Mouse (Mus musculus) midbrain, embryonic 11.5 days (tissue): ENCODE measurements at regions not wholly inside any gene's neighbourhood (a gene's known extent, or its start where the extent isn't known, plus 50 kb on each side); places are given as distances from the start of the nearest gene placed in this dataset. TPM values are rescaled to one million over a fixed set of nuclear protein-coding genes. Genes with fewer than 3 reads are reported as not detected.

Source experiments
- ATAC-seq: fragments of 200-750 bp; cut with Nextera tagmentation; 2 replicates; pipeline ENCODE4 v1.8.0; 2017; ENCODE audit warnings: moderate TSS enrichment, moderate library complexity; ENCODE audit not compliant: low FRiP score
- DNase-seq: peaks from one replicate; pipeline ENCODE4 v3.0.0; 2015; ENCODE audit warnings: low spot score; ENCODE audit errors: missing footprints
- H3K27ac ChIP-seq: fragments of 300-500 bp; sonication (generic); 2 replicates; pipeline ENCODE4 v1.5.1; 2014; ENCODE audit warnings: low read depth, low read length
- H3K27me3 ChIP-seq: fragments of 300-500 bp; sonication (generic); 2 replicates; pipeline ENCODE4 v1.6.1; 2014; ENCODE audit warnings: mild to moderate bottlenecking, low read length, moderate library complexity, mixed read lengths; ENCODE audit not compliant: control insufficient read depth, insufficient read depth
- H3K36me3 ChIP-seq: fragments of 300-500 bp; sonication (generic); 2 replicates; pipeline ENCODE4 v1.6.1; 2014; ENCODE audit warnings: mild to moderate bottlenecking, low read length, moderate library complexity, mixed read lengths; ENCODE audit not compliant: control insufficient read depth, insufficient read depth
- H3K4me1 ChIP-seq: fragments of 300-500 bp; sonication (generic); 2 replicates; pipeline ENCODE4 v1.6.1; 2014; ENCODE audit warnings: low read length; ENCODE audit not compliant: control insufficient read depth, insufficient read depth
- H3K4me2 ChIP-seq: fragments of 300-500 bp; sonication (generic); 2 replicates; pipeline ENCODE4 v1.6.1; 2014; ENCODE audit warnings: mild to moderate bottlenecking, moderate library complexity
- H3K4me3 ChIP-seq: fragments of 300-500 bp; sonication (generic); 2 replicates; pipeline ENCODE4 v1.5.1; 2014; ENCODE audit warnings: low read depth, low read length
- H3K9ac ChIP-seq: fragments of 300-500 bp; sonication (generic); 2 replicates; pipeline ENCODE4 v1.6.1; 2014; ENCODE audit warnings: low read length
- H3K9me3 ChIP-seq: fragments of 300-500 bp; sonication (generic); 2 replicates; pipeline ENCODE4 v1.6.1; 2016; ENCODE audit warnings: low read length; ENCODE audit not compliant: control insufficient read depth
- WGBS: fragments of 180-500 bp; shearing (Covaris S2); extraction: QIAGEN DNeasy Blood & Tissue Kit; methylation state at CpG from one replicate; pipeline ENCODE4 v1.1.7; 2014; 5-methylcytosine and 5-hydroxymethylcytosine counted together
- microRNA-seq: library from miRNA; unstranded; fragments of <30 nt; microRNA quantifications from one replicate; pipeline ENCODE4, GENCODE M21; 2017

DNA sequence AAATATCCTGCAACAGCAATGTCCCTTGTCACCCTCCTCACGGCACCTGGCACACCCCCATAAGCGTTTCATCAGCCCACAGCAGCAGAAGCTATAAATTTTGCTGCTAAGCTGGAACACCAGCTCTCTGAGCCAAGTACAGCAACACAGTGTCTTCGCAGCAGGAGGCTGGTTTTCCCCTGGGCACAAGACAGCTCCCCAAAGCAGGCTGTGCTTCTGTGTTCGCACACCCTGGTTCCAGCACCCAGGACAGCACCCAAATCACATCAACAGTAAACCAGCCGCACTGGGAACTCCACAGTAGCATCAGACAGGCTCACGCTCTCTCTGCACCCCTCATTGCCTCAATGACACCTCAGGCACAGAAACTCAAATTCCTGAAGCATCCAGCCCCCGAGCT is 64.8 kb upstream of the Smim23 start:
- H3K9ac ChIP-seq, result no peak overlapping the region
- H3K9me3 ChIP-seq, result no peaks in the 10 kb centered on the region
- no peak for DNase-seq
- no peak overlapping the region for H3K27ac ChIP-seq
- no peaks in the 10 kb centered on the region for H3K36me3 ChIP-seq
- 39% methylated on average over 7 of the region's 7 CpGs for WGBS
- H3K4me1 ChIP-seq, result no peaks in the 10 kb centered on the region
- no peak overlapping the region for H3K4me3 ChIP-seq
- no peak overlapping the region for H3K4me2 ChIP-seq
- H3K27me3 ChIP-seq, result no peaks in the 10 kb centered on the region
- ATAC-seq, result no peak

DNA sequence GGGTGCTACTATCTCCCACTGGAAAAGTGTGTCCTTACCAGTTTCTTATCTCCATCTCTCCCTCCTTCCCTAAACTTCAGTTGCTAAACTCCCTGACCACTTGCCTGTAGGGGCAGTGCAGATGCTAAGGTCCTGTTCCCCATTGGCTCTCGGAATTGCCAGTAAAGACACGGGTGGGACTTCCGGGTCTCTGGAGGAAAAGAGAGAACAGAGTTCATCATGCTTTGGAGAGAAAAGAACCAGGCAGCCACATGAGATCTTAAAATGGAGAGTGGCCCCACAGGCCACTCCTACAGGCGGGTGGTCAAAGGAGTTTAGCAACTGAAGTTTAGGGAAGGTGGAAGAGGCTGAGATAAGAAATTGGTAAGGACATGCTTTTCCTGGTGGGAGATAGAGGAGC is 60.3 kb upstream of the Smim23 start:
- no peaks in the 10 kb centered on the region for H3K4me1 ChIP-seq
- H3K27ac ChIP-seq, result no peak overlapping the region
- H3K9ac ChIP-seq, result no peak overlapping the region
- H3K4me2 ChIP-seq, result no peak overlapping the region
- no peaks in the 10 kb centered on the region for H3K27me3 ChIP-seq
- WGBS, result 76% methylated on average over 4 of the region's 4 CpGs
- no peak for ATAC-seq
- H3K9me3 ChIP-seq, result no peaks in the 10 kb centered on the region
- DNase-seq, result no peak
- H3K36me3 ChIP-seq, result no peaks in the 10 kb centered on the region
- no peak overlapping the region for H3K4me3 ChIP-seq

DNA sequence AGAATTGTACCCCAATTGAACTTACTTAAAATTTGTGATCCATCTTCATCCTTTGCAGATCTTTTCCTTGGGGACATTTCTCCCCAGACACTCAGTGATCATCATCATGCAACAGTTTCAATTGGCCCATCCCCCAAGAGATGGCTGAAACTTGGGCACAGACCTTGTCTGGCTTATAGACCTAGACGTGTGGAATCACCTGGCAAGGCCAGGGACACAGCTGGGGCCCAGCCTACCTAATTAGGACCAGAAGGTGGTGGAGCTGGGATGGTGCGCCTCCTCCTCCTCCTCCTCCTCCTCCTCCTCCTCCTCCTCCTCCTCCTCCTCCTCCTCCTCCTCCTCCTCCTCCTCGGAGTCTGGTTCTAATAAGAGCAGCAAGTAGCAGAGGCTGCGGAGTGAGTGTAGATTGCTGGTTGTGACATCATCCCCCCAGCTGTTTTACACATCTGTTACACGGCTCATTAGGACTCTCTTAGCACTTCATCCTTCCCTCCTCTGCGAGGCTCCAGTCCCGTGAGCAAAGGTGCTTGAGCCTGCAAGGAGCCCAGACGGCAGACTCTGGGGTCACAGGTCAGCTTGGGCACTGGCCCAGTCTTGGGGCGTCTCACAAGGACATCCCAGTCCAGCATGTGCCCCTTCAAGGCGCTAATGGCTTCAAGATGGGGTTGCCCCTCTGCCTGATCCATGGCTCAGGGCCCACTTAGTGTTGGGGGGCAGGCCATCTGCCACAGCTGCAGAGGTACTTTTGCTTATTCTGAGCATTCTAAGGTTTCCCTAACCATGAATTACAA is 58.9 kb upstream of the Smim23 start:
- Histone ChIP-seq H3K9me3 (no peaks in the 10 kb centered on the region; the same call in 1 of the 2 replicates), H3K36me3 (no peaks in the 10 kb centered on the region), H3K4me1 (no peaks in the 10 kb centered on the region), H3K4me2 (no peak overlapping the region), H3K27ac (no peak overlapping the region), H3K9ac (no peak overlapping the region), H3K27me3 (no peaks in the 10 kb centered on the region), H3K4me3 (no peak overlapping the region)
- DNase-seq, result no peak
- 70% methylated on average over 8 of the region's 10 CpGs for WGBS
- no peak for ATAC-seq

DNA sequence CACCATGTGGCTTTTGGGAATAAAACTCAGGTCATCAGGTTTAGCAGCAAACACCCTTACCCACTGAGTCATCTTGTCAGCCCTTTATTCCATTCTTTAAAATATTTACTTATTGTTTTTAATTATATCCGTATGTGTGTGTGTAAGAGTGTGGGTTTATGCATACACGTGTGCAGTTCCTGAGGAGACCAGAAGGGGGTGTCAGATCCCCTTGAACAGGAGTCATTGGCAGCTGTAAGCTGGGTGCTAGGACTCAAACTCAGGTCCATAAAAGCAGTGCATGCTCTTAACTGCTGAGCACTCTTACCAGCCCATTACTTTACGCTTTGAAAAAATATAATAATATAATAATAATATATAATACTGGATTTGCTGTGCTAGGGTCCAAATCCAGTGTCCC is 54.6 kb upstream of the Smim23 start:
- Histone ChIP-seq H3K27ac (no peak overlapping the region), H3K9me3 (no peaks in the 10 kb centered on the region; the same call in 1 of the 2 replicates), H3K27me3 (no peaks in the 10 kb centered on the region), H3K9ac (no peak overlapping the region), H3K4me2 (no peak overlapping the region), H3K36me3 (no peaks in the 10 kb centered on the region), H3K4me3 (no peak overlapping the region), H3K4me1 (no peaks in the 10 kb centered on the region)
- 95% methylated on average over 3 of the region's 3 CpGs for WGBS
- ATAC-seq, result no peak
- DNase-seq, result no peak

Small RNAs in the stretch of these regions (microRNA-seq; reads per million reads assigned to microRNA genes)
- not detected for gene Gm26052
